Mouse (Mus musculus) cerebellum, adult 2 months (tissue): ENCODE data around the gene Pfkfb4.

Experiments used
- CTCF ChIP-seq: fragments of 200-500 bp; IDR thresholded peaks from 2 replicates; pipeline ENCODE4 v1.5.1; 2011; ENCODE audit warnings: low read depth, mild to moderate bottlenecking, control low read depth, low read length, moderate library complexity, borderline replicate concordance; ENCODE audit not compliant: insufficient read depth
- POLR2A ChIP-seq: fragments of 200-500 bp; IDR thresholded peaks from 2 replicates; pipeline ENCODE4 v1.6.1; 2011; ENCODE audit warnings: low read length, control low read depth, borderline replicate concordance; ENCODE audit not compliant: insufficient read depth

DNA sequence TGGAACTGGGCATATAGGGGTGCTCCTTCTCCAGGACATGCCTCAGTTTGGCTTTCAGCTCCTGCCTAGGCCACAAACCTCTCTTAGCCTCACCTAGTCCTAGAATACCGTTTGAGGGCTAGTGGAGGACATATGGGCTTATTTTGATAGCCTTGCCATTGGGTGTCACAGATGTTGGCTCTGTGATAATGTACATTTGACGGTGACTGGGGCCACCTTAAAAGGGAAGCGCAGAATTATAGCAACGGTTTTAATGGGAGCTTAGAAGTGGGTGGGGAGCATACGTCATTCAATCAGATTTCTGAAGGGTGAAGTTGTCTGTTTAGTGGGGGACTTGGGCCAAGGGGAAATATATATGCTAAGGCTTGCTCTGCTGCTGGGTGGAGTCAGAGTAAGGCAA is 46.0 kb upstream of the Pfkfb4 start:
- no peak for TF ChIP-seq CTCF
- no peak for TF ChIP-seq POLR2A
